ENCODE assay signal across 11 mouse cellular contexts in the genomic region with DNA sequence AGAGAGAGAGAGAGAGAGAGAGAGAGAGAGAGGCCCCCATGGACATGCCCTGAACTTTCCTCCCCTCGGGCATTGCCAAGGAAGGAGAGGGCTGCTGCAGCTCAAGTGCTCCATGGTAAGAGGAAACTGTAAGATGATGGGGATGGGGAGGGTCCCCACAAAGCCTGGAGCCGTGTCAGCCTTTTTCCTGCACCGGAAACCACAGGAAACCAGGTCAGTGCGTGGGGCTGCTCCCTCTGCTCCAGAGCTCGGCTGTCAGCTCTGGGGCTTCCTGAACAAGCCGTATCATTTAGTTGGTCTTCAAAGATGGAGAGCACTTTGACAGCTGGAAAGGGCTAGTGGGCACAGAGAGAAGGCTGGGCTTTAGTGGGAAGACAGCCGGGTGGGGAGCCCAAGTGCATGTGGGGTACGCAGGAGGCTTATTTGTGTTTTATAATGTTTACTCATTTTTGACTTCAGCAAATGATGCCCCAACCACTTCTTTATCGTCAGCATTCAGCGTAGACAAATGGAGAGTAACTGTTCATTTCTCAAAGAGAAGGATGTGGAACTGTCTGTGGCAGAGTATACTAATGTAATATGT. TPM values are rescaled to one million over a fixed set of nuclear protein-coding genes. Genes with fewer than 3 reads are reported as not detected.
DNase-seq lines count a peak whose midpoint lies in the region; ATAC-seq lines count a peak whose summit lies in the region.
"Had no signal": no experiment of that assay in that cellular context is flagged by ENCODE, and none has a peak within 500 bp of the region (broad histone marks: within the 10 kb centered on the region; RNA-seq: fewer than 3 reads in every experiment).

A gene (plus strand): TSS at position 533 of the 583 bp plus-strand sequence.

- peak within 1 kb of the TSS; percentile 52 for H3K4me2 ChIP-seq in lung, embryonic 15.5 days
- H3K4me2 ChIP-seq in intestine, embryonic 15.5 days (replicated peaks): peak within 1 kb of the TSS; percentile 42
- H3K4me2 ChIP-seq: heart, embryonic 15.5 days had no signal

- H3K9ac ChIP-seq in lung, embryonic 15.5 days: peak within 1 kb of the TSS; percentile 31; the same call in 1 of the 2 replicates
- 0 out of 2 replicates have a peak within 1 kb of the TSS, but pooled peaks have one; percentile 23 for H3K9ac ChIP-seq in intestine, embryonic 15.5 days
- H3K9ac ChIP-seq: heart, embryonic 15.5 days; liver, embryonic 14.5 days had no signal

- no peaks in the 10 kb centered on the region for H3K36me3 ChIP-seq in lung, embryonic 15.5 days
- no peaks in the 10 kb centered on the region for H3K36me3 ChIP-seq in intestine, embryonic 15.5 days
- H3K36me3 ChIP-seq: heart, embryonic 15.5 days had no signal

- peak within 1 kb of the TSS; percentile 74 for H3K27ac ChIP-seq in lung, embryonic 15.5 days
- H3K27ac ChIP-seq in intestine, embryonic 15.5 days: peak within 1 kb of the TSS; percentile 59; the same call in 1 of the 2 replicates
- H3K27ac ChIP-seq: heart, embryonic 15.5 days; liver, embryonic 14.5 days had no signal

- ATAC-seq in lung, embryonic 15.5 days (ENCODE audit: borderline replicate concordance, extremely low read depth, low FRiP score, low TSS enrichment): no peak
- ATAC-seq in common myeloid progenitor, adult 5-6 weeks (replicated peaks; ENCODE audit: low read depth, poor library complexity, severe bottlenecking): peak; percentile 77
- ATAC-seq in intestine, embryonic 15.5 days: no peak
- ATAC-seq in inflammation-experienced regulatory T-cells, adult 6 months: no peak

- peaks cover 5% of the 10 kb centered on the region for H3K4me1 ChIP-seq in lung, embryonic 15.5 days
- no peaks in the 10 kb centered on the region for H3K4me1 ChIP-seq in intestine, embryonic 15.5 days (replicated peaks)
- H3K4me1 ChIP-seq: heart, embryonic 15.5 days had no signal

- no peak for DNase-seq in lung, postnatal 4 days
- DNase-seq in thymus, postnatal 14 days: peak; percentile 76
- no peak for DNase-seq in layer of hippocampus, postnatal 14 days (ENCODE audit: low spot score in 2 of 2)
- DNase-seq: layer of hippocampus, postnatal 36 days had no signal

- WGBS in lung, embryonic 15.5 days: 45% methylated on average over 9 of the region's 10 CpGs
- 59% methylated on average over 10 of the region's 10 CpGs for WGBS in intestine, embryonic 15.5 days

- no peaks in the 10 kb centered on the region for H3K9me3 ChIP-seq in lung, embryonic 15.5 days
- H3K9me3 ChIP-seq in intestine, embryonic 15.5 days: no peaks in the 10 kb centered on the region
- H3K9me3 ChIP-seq: heart, embryonic 15.5 days had no signal

- H3K27me3 ChIP-seq in lung, embryonic 15.5 days: no peaks in the 10 kb centered on the region
- no peaks in the 10 kb centered on the region for H3K27me3 ChIP-seq in intestine, embryonic 15.5 days (replicated peaks)
- H3K27me3 ChIP-seq: heart, embryonic 15.5 days had no signal

- peak within 1 kb of the TSS; percentile 35 for H3K4me3 ChIP-seq in lung, embryonic 15.5 days
- peak within 1 kb of the TSS; percentile 17; the same call in 1 of the 2 replicates for H3K4me3 ChIP-seq in intestine, embryonic 15.5 days (replicated peaks)
- H3K4me3 ChIP-seq: heart, embryonic 15.5 days had no signal

RNA-seq across cellular contexts. Expression of the gene that starts here (rescaled TPM):
- polyA plus RNA-seq in lung, embryonic 15.5 days (2015; fragmentation: Nextera tagmentation; extraction: Ambion mirVana): 19.5 and 23.5 TPM in 2 replicates
- 1.6 and 2.6 TPM in 2 replicates for total RNA-seq in common myeloid progenitor, adult 5-6 weeks (2017)
- polyA plus RNA-seq in intestine, embryonic 15.5 days (2015; fragmentation: Nextera tagmentation; extraction: Ambion mirVana): 7.8 and 8.4 TPM in 2 replicates
- total RNA-seq in layer of hippocampus, postnatal 14 days (2021): under 1 TPM; 0.36 to 0.81 TPM
- polyA plus RNA-seq in inflammation-experienced regulatory T-cells, adult 6 months (2017; shearing (Covaris generic)): 1 to 10 TPM in 2 of 3 experiments, under 1 TPM in 1; 0.69 to 8.2 (median 1.9) TPM
- total RNA-seq: MEL had no signal
